Mouse (Mus musculus): ENCODE results near the gene Wdr66.

Gene Wdr66

GRCm38 (mm10) chr5:123315219-123315866, 63.4 kb downstream of the Wdr66 start:
- no peak for DNase-seq

GRCm38 (mm10) chr5:123317992-123318391, 66.1 kb downstream of the Wdr66 start:
- DNase-seq, result no peak

GRCm38 (mm10) chr5:123320136-123320535, 68.2 kb downstream of the Wdr66 start:
- DNase-seq, result no peak

GRCm38 (mm10) chr5:123324242-123324641, 72.3 kb downstream of the Wdr66 start:
- no peak for DNase-seq

- peak; percentile 76 to 80 for DNase-seq
Observed at GRCm38 (mm10) chr5:123326006-123326750, 74.3 kb downstream of the Wdr66 start.

- no peak for DNase-seq
Observed at GRCm38 (mm10) chr5:123326751-123327148, 74.8 kb downstream of the Wdr66 start.

GRCm38 (mm10) chr5:123327686-123328085, 75.8 kb downstream of the Wdr66 start:
- no peak for DNase-seq

GRCm38 (mm10) chr5:123333566-123333965, 81.7 kb downstream of the Wdr66 start:
- no peak for DNase-seq

- no peak for DNase-seq
Observed at GRCm38 (mm10) chr5:123336205-123336961, 84.5 kb downstream of the Wdr66 start.

- DNase-seq, result no peak
Observed at GRCm38 (mm10) chr5:123338463-123338862, 86.6 kb downstream of the Wdr66 start.

- DNase-seq, result peak; percentile 84 to 87
Observed at GRCm38 (mm10) chr5:123343707-123344627, 92.1 kb downstream of the Wdr66 start, which contains the start of gene Bcl7a. Gene Bcl7a (plus strand): TSS chr5:123343834.

GRCm38 (mm10) chr5:123344628-123344962, 92.7 kb downstream of the Wdr66 start:
- DNase-seq, result no peak

GRCm38 (mm10) chr5:123344963-123345852, 93.3 kb downstream of the Wdr66 start:
- DNase-seq, result peak; percentile 54 to 55

GRCm38 (mm10) chr5:123345853-123346654, 94.2 kb downstream of the Wdr66 start:
- peak; percentile 83 to 84 for DNase-seq

GRCm38 (mm10) chr5:123346701-123347270, 94.9 kb downstream of the Wdr66 start:
- DNase-seq, result peak; percentile 80 to 91

- DNase-seq, result no peak
Observed at GRCm38 (mm10) chr5:123347985-123348384, 96.1 kb downstream of the Wdr66 start.

GRCm38 (mm10) chr5:123350386-123350785, 98.5 kb downstream of the Wdr66 start:
- DNase-seq, result peak; percentile 59 to 60

GRCm38 (mm10) chr5:123355918-123356317, 104.0 kb downstream of the Wdr66 start:
- peak; percentile 77 to 78 for DNase-seq

- peak in 1 of 2 experiments; percentile 23 for DNase-seq
Observed at GRCm38 (mm10) chr5:123357253-123357652, 105.4 kb downstream of the Wdr66 start.

- DNase-seq, result peak; percentile 91 to 94
Observed at GRCm38 (mm10) chr5:123359431-123359830, 107.5 kb downstream of the Wdr66 start.
